Mouse (Mus musculus): ENCODE measurements around the gene Fitm2. TPM values are rescaled to one million over a fixed set of nuclear protein-coding genes. Genes with fewer than 3 reads are reported as not detected.
A peak's percentile ranks its signal among the peaks of the same experiment; 100 is the strongest.

The Fitm2 gene
- polyA plus RNA-seq, 1 experiment from 2014 or later = 11.6 TPM

GRCm38 (mm10) chr2:163459380-163459779 lies 13.0 kb downstream of the Fitm2 start:
- H3K4me2 ChIP-seq (ENCODE audit: low read depth, low read length) = no peak overlapping the region
- no peak overlapping the region for H3K27ac ChIP-seq (ENCODE audit: low read length)
- ATAC-seq (ENCODE audit: insufficient read depth, low FRiP score) = no peak; the same call in 1 of the 2 replicates
- no peak overlapping the region for H3K4me3 ChIP-seq (replicated peaks; ENCODE audit: low read length)
- 0 out of 2 replicates have a peak, but pooled peaks cover 2% of the 10 kb centered on the region for H3K4me1 ChIP-seq (ENCODE audit: control insufficient read depth, insufficient read depth, low read length)
- peaks cover 8% of the 10 kb centered on the region for H3K27me3 ChIP-seq (ENCODE audit: control insufficient read depth, insufficient read depth, low read length)
- no peaks in the 10 kb centered on the region for H3K9me3 ChIP-seq (replicated peaks; ENCODE audit: control insufficient read depth, low read length)
- no peaks in the 10 kb centered on the region for H3K36me3 ChIP-seq (ENCODE audit: control insufficient read depth, insufficient read depth, low read length)
- no peak overlapping the region for H3K9ac ChIP-seq (ENCODE audit: low read length)
- WGBS = 29% methylated on average over 10 of the region's 10 CpGs

- peaks cover 8% of the 10 kb centered on the region for H3K27me3 ChIP-seq (ENCODE audit: control insufficient read depth, insufficient read depth, low read length)
- H3K27ac ChIP-seq (ENCODE audit: low read length) = no peak overlapping the region
- H3K36me3 ChIP-seq (ENCODE audit: control insufficient read depth, insufficient read depth, low read length) = no peaks in the 10 kb centered on the region
- 0 out of 2 replicates have a peak, but pooled peaks have one; percentile 19 for ATAC-seq (ENCODE audit: insufficient read depth, low FRiP score)
- no peaks in the 10 kb centered on the region for H3K9me3 ChIP-seq (replicated peaks; ENCODE audit: control insufficient read depth, low read length)
- WGBS = 48% methylated on average over 27 of the region's 27 CpGs
- no peak overlapping the region for H3K9ac ChIP-seq (ENCODE audit: low read length)
- 0 out of 2 replicates have a peak, but pooled peaks cover 2% of the 10 kb centered on the region for H3K4me1 ChIP-seq (ENCODE audit: control insufficient read depth, insufficient read depth, low read length)
- H3K4me3 ChIP-seq (replicated peaks; ENCODE audit: low read length) = no peak overlapping the region
- H3K4me2 ChIP-seq (ENCODE audit: low read depth, low read length) = no peak overlapping the region
Measured at GRCm38 (mm10) chr2:163458539-163459265, 13.7 kb downstream of the Fitm2 start.

- WGBS = 81% methylated on average over 13 of the region's 13 CpGs
- H3K36me3 ChIP-seq (ENCODE audit: control insufficient read depth, insufficient read depth, low read length) = no peaks in the 10 kb centered on the region
- no peaks in the 10 kb centered on the region; the same call in none of the 2 replicates for H3K27me3 ChIP-seq (ENCODE audit: control insufficient read depth, insufficient read depth, low read length)
- H3K27ac ChIP-seq (ENCODE audit: low read length) = no peak overlapping the region
- H3K4me2 ChIP-seq (ENCODE audit: low read depth, low read length) = no peak overlapping the region
- H3K4me3 ChIP-seq (replicated peaks; ENCODE audit: low read length) = no peak overlapping the region
- ATAC-seq (ENCODE audit: insufficient read depth, low FRiP score) = no peak
- H3K9ac ChIP-seq (ENCODE audit: low read length) = no peak overlapping the region
- H3K9me3 ChIP-seq (replicated peaks; ENCODE audit: control insufficient read depth, low read length) = no peaks in the 10 kb centered on the region
- H3K4me1 ChIP-seq (ENCODE audit: control insufficient read depth, insufficient read depth, low read length) = no peaks in the 10 kb centered on the region
Measured at GRCm38 (mm10) chr2:163453378-163453777, 19.1 kb downstream of the Fitm2 start.

- WGBS = 84% methylated on average over 6 of the region's 6 CpGs
- ATAC-seq (ENCODE audit: insufficient read depth, low FRiP score) = no peak
Measured at GRCm38 (mm10) chr2:163452738-163453137, 19.7 kb downstream of the Fitm2 start.

GRCm38 (mm10) chr2:163450668-163451295 lies 21.6 kb downstream of the Fitm2 start:
- H3K4me3 ChIP-seq (replicated peaks; ENCODE audit: low read length) = no peak overlapping the region
- no peaks in the 10 kb centered on the region for H3K27me3 ChIP-seq (ENCODE audit: control insufficient read depth, insufficient read depth, low read length)
- H3K27ac ChIP-seq (ENCODE audit: low read length) = no peak overlapping the region
- H3K36me3 ChIP-seq (ENCODE audit: control insufficient read depth, insufficient read depth, low read length) = no peaks in the 10 kb centered on the region
- no peaks in the 10 kb centered on the region for H3K9me3 ChIP-seq (replicated peaks; ENCODE audit: control insufficient read depth, low read length)
- no peak overlapping the region for H3K9ac ChIP-seq (ENCODE audit: low read length)
- no peak overlapping the region for H3K4me2 ChIP-seq (ENCODE audit: low read depth, low read length)
- ATAC-seq (ENCODE audit: insufficient read depth, low FRiP score) = no peak
- 57% methylated on average over 6 of the region's 6 CpGs for WGBS
- H3K4me1 ChIP-seq (ENCODE audit: control insufficient read depth, insufficient read depth, low read length) = no peaks in the 10 kb centered on the region

More at GRCm38 (mm10) chr2:163452738-163453137, 19.7 kb downstream of the Fitm2 start:
- H3K27ac ChIP-seq (ENCODE audit: low read length) = no peak overlapping the region
- H3K36me3 ChIP-seq (ENCODE audit: control insufficient read depth, insufficient read depth, low read length) = no peaks in the 10 kb centered on the region
- no peaks in the 10 kb centered on the region; the same call in none of the 2 replicates for H3K27me3 ChIP-seq (ENCODE audit: control insufficient read depth, insufficient read depth, low read length)
- no peaks in the 10 kb centered on the region for H3K9me3 ChIP-seq (replicated peaks; ENCODE audit: control insufficient read depth, low read length)
- no peaks in the 10 kb centered on the region for H3K4me1 ChIP-seq (ENCODE audit: control insufficient read depth, insufficient read depth, low read length)
- no peak overlapping the region for H3K4me2 ChIP-seq (ENCODE audit: low read depth, low read length)
- H3K4me3 ChIP-seq (replicated peaks; ENCODE audit: low read length) = no peak overlapping the region
- H3K9ac ChIP-seq (ENCODE audit: low read length) = no peak overlapping the region

GRCm38 (mm10) chr2:163449276-163449675 lies 23.2 kb downstream of the Fitm2 start:
- no peak overlapping the region for H3K9ac ChIP-seq (ENCODE audit: low read length)
- H3K4me1 ChIP-seq (ENCODE audit: control insufficient read depth, insufficient read depth, low read length) = no peaks in the 10 kb centered on the region
- no peak overlapping the region for H3K4me2 ChIP-seq (ENCODE audit: low read depth, low read length)
- H3K27ac ChIP-seq (ENCODE audit: low read length) = no peak overlapping the region
- WGBS = 56% methylated on average over 3 of the region's 3 CpGs
- H3K27me3 ChIP-seq (ENCODE audit: control insufficient read depth, insufficient read depth, low read length) = no peaks in the 10 kb centered on the region
- ATAC-seq (ENCODE audit: insufficient read depth, low FRiP score) = no peak
- no peaks in the 10 kb centered on the region for H3K9me3 ChIP-seq (replicated peaks; ENCODE audit: control insufficient read depth, low read length)
- no peak overlapping the region for H3K4me3 ChIP-seq (replicated peaks; ENCODE audit: low read length)
- no peaks in the 10 kb centered on the region for H3K36me3 ChIP-seq (ENCODE audit: control insufficient read depth, insufficient read depth, low read length)

- no peaks in the 10 kb centered on the region for H3K27me3 ChIP-seq (ENCODE audit: control insufficient read depth, insufficient read depth, low read length)
- WGBS = 78% methylated on average over 12 of the region's 12 CpGs
- no peak overlapping the region for H3K4me3 ChIP-seq (replicated peaks; ENCODE audit: low read length)
- H3K9me3 ChIP-seq (replicated peaks; ENCODE audit: control insufficient read depth, low read length) = no peaks in the 10 kb centered on the region
- no peaks in the 10 kb centered on the region for H3K36me3 ChIP-seq (ENCODE audit: control insufficient read depth, insufficient read depth, low read length)
- H3K9ac ChIP-seq (ENCODE audit: low read length) = no peak overlapping the region
- H3K4me1 ChIP-seq (ENCODE audit: control insufficient read depth, insufficient read depth, low read length) = no peaks in the 10 kb centered on the region
- H3K27ac ChIP-seq (ENCODE audit: low read length) = no peak overlapping the region
- ATAC-seq (ENCODE audit: insufficient read depth, low FRiP score) = no peak
- no peak overlapping the region for H3K4me2 ChIP-seq (ENCODE audit: low read depth, low read length)
Measured at GRCm38 (mm10) chr2:163447375-163447774, 25.1 kb downstream of the Fitm2 start.

GRCm38 (mm10) chr2:163444017-163444416 lies 28.4 kb downstream of the Fitm2 start:
- Histone ChIP-seq H3K27ac (ENCODE audit: low read length) (no peak overlapping the region), H3K9me3 (replicated peaks; ENCODE audit: control insufficient read depth, low read length) (no peaks in the 10 kb centered on the region), H3K4me1 (ENCODE audit: control insufficient read depth, insufficient read depth, low read length) (no peaks in the 10 kb centered on the region), H3K27me3 (ENCODE audit: control insufficient read depth, insufficient read depth, low read length) (no peaks in the 10 kb centered on the region), H3K4me3 (replicated peaks; ENCODE audit: low read length) (no peak overlapping the region), H3K9ac (ENCODE audit: low read length) (no peak overlapping the region), H3K36me3 (ENCODE audit: control insufficient read depth, insufficient read depth, low read length) (no peaks in the 10 kb centered on the region), H3K4me2 (ENCODE audit: low read depth, low read length) (no peak overlapping the region)
- ATAC-seq (ENCODE audit: insufficient read depth, low FRiP score) = peak; percentile 44; the same call in 1 of the 2 replicates
- WGBS = 44% methylated on average over 7 of the region's 7 CpGs

GRCm38 (mm10) chr2:163443543-163443942 lies 28.9 kb downstream of the Fitm2 start:
- ATAC-seq (ENCODE audit: insufficient read depth, low FRiP score) = no peak
- WGBS = 59% methylated on average over 6 of the region's 6 CpGs

More at GRCm38 (mm10) chr2:163443543-163443942, 28.9 kb downstream of the Fitm2 start:
- Histone ChIP-seq H3K27me3 (ENCODE audit: control insufficient read depth, insufficient read depth, low read length) (no peaks in the 10 kb centered on the region), H3K9me3 (replicated peaks; ENCODE audit: control insufficient read depth, low read length) (no peaks in the 10 kb centered on the region), H3K36me3 (ENCODE audit: control insufficient read depth, insufficient read depth, low read length) (no peaks in the 10 kb centered on the region), H3K4me3 (replicated peaks; ENCODE audit: low read length) (no peak overlapping the region), H3K4me1 (ENCODE audit: control insufficient read depth, insufficient read depth, low read length) (no peaks in the 10 kb centered on the region), H3K27ac (ENCODE audit: low read length) (no peak overlapping the region), H3K4me2 (ENCODE audit: low read depth, low read length) (no peak overlapping the region), H3K9ac (ENCODE audit: low read length) (no peak overlapping the region)

Data from stomach, embryonic 16.5 days (tissue).